Mouse (Mus musculus): ENCODE measurements around the gene Rps12.
"Not testable (repeated sequence)": the region's sequence is repeated elsewhere in the genome, so short reads cannot be mapped to it uniquely, and the experiment has no call there.

The Rps12 gene

DNA sequence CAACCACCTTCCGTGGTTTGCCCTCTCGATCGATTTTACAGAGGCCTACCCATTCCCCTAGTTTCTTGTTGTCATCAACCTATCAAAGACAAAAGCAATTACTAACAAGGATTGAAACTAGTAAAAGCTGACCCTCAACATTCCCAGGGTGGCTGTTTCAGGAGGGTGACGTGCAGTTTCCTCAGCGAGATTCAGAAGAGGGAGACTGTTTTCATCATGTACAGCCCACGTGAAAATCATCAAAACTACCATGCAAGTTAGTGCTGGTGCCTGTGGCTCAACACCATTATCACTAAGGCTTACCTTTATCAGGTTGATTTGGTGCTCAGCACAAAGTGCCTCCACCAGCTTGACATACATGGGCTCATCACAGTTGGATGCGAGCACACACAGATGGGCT is 1.5 kb downstream of the Rps12 start:
- not testable (repeated sequence) for DNase-seq (ENCODE audit: low spot score)

- DNase-seq (ENCODE audit: low spot score), result no peak
Measured at GRCm38 (mm10) chr10:23784121-23784520, 3.0 kb downstream of the Rps12 start.

GRCm38 (mm10) chr10:23783493-23783884 is 3.6 kb downstream of the Rps12 start:
- no peak for DNase-seq (ENCODE audit: low spot score)

DNA sequence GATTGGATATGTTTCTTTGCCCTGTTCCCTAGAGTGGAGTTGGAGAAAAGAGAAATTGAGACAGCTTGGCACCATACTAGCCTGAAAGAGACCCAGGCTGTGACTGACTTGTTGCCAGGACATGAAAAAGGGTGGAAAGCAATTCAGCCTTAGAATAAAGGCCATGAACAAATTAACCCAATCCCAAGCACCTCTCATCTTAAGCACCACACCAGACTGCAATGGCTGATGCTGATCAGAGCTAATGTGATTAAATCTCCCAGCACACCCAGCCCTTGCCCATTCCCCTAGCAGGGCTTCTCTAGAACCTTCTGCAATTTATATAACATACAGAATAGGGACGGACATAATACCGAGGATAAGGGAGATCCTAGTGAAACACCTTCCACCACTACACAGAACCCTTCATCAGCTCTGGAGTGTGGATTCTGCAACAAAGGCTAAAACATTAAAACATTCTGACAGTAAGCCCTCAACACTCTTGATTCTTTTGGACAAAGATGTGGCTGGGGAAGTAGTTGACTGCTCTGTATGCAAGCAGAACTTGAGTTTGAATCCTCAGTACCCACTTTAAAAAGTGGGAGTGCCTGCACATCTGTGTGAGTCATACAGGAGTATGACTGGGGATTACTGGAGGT is 4.1 kb downstream of the Rps12 start:
- DNase-seq (ENCODE audit: low spot score), result no peak

DNA sequence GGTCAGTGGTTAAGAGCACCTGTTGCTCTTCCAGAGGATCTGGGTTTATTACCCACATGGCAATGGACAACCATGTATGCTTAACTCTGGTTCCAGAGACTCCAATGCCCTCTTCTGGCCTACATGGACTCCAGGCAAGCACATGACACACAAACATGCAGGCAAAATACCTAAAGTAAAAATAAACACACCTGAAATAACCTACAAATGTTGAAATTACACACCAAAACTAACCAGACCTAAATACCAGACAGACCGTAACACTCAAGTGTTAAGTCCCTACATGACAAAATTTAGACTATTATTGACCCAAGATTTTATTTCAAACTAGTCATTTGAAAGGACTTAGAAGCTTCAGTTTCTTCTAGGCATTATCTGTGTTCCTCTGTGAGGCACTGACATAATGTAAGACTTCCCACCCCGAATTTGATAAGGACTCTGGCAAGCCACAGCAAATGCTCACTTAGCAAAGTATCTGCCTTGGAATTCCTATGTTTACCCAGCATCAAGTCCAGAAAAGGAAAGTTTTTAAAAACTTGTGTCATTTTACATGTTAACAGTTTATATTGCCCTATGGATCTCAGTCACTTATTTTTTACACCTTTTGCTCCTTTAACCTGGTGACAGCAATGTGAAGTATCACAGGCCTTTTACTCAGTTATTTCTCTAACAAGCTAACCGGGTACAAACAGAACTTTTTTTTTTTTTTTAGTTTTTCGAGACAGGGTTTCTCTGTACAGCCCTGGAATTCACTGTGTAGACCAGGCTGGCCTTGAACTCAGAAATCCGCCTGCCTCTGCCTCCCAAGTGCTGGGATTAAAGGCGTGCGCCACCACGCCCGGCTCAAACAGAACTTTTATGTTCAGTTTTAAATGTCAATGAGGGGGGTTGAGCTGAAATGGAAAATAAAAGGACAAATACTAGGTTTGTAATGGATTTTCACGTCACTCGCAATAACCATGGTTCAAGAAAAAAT is 5.0 kb downstream of the Rps12 start:
- DNase-seq (ENCODE audit: low spot score), result no peak

GRCm38 (mm10) chr10:23780539-23781275 is 6.4 kb downstream of the Rps12 start:
- DNase-seq (ENCODE audit: low spot score), result no peak

- no peak for DNase-seq (ENCODE audit: low spot score)
Measured at GRCm38 (mm10) chr10:23777288-23777945, 9.7 kb downstream of the Rps12 start.

- DNase-seq (ENCODE audit: low spot score), result no peak
Measured at GRCm38 (mm10) chr10:23754166-23754565, 32.9 kb downstream of the Rps12 start.

Measured in testis, postnatal 10 days (tissue).